Mouse (Mus musculus) CH12.LX (cell line): ENCODE measurements at regions not wholly inside any gene's neighbourhood (a gene's known extent, or its start where the extent isn't known, plus 50 kb on each side); places are given as distances from the start of the nearest gene placed in this dataset.

Source experiments
- DNase-seq: peaks from one replicate; pipeline ENCODE4 v3.0.0-alpha.2; 2013; ENCODE audit errors: extremely low read depth
- H3K27ac ChIP-seq: 2 replicates; pipeline ENCODE4 v1.5.1; 2012; ENCODE audit warnings: low read depth, mild to moderate bottlenecking, control low read depth, moderate library complexity; ENCODE audit not compliant: insufficient read depth
- H3K27me3 ChIP-seq: replicated peaks from 2 replicates; pipeline ENCODE3; 2012; ENCODE audit warnings: inconsistent platforms
- H3K36me3 ChIP-seq, 2 experiments: replicated peaks in 1 of 2; 2 replicates each; pipeline versions ENCODE3 to v1.6.1; 2012; ENCODE audit warnings: inconsistent platforms in 1 of 2, low read length in 1 of 2, mild to moderate bottlenecking in 1 of 2, mixed read lengths in 1 of 2, moderate library complexity in 1 of 2; ENCODE audit not compliant: control insufficient read depth in 1 of 2, insufficient read depth in 1 of 2
- H3K4me1 ChIP-seq, 2 experiments: 2 replicates each; pipeline ENCODE4 v1.6.1; 2012; ENCODE audit warnings: inconsistent platforms in 1 of 2, moderate library complexity in 1 of 2; ENCODE audit not compliant: insufficient read depth in 2 of 2, control insufficient read depth in 1 of 2
- H3K4me2 ChIP-seq: 2 replicates; pipeline ENCODE4 v1.6.1; 2012; ENCODE audit warnings: low read depth, mild to moderate bottlenecking, control low read depth; ENCODE audit not compliant: poor library complexity, insufficient read depth, severe bottlenecking
- H3K4me3 ChIP-seq, 3 experiments: fragments of 150-350 bp in 1 of 3; sonication (generic) in 1 of 3; replicated peaks in 1 of 3; 2 replicates each; pipeline versions ENCODE3 to v1.5.1; 2011 to 2012; ENCODE audit warnings: low read depth in 2 of 3, low read length in 2 of 3, mild to moderate bottlenecking in 2 of 3, moderate library complexity in 2 of 3, control low read depth in 1 of 3, improper control_type of control experiment in 1 of 3, inconsistent platforms in 1 of 3, mixed read lengths in 1 of 3; ENCODE audit not compliant: poor library complexity in 1 of 3
- H3K79me2 ChIP-seq: replicated peaks from 2 replicates; pipeline ENCODE4 v1.6.1; 2012; ENCODE audit warnings: mild to moderate bottlenecking, moderate library complexity; ENCODE audit not compliant: control insufficient read depth, poor library complexity, insufficient read depth, severe bottlenecking; ENCODE audit errors: extremely low read depth
- H3K9ac ChIP-seq: 2 replicates; pipeline ENCODE4 v1.6.1; 2012; ENCODE audit warnings: low read depth, mild to moderate bottlenecking, control low read depth, moderate library complexity; ENCODE audit not compliant: insufficient read depth
- H3K9me3 ChIP-seq: replicated peaks from 2 replicates; pipeline ENCODE3; 2012; ENCODE audit warnings: low read length, inconsistent platforms, mixed read lengths
- BHLHE40 ChIP-seq: IDR thresholded peaks from 2 replicates; pipeline ENCODE4 v1.6.1; 2011; ENCODE audit warnings: mild to moderate bottlenecking, low read depth, low read length, improper control_type of control experiment
- CHD1 ChIP-seq: IDR thresholded peaks from 2 replicates; pipeline ENCODE4 v1.6.1; 2012; ENCODE audit warnings: low read depth, low read length, improper control_type of control experiment, inconsistent platforms
- CHD2 ChIP-seq: IDR thresholded peaks from 2 replicates; pipeline ENCODE4 v1.6.1; 2011; ENCODE audit warnings: low read length, improper control_type of control experiment
- CTCF ChIP-seq, 2 experiments: IDR thresholded peaks in 1 of 2; conservative IDR thresholded peaks in 1 of 2; 2 replicates each; pipeline ENCODE4 v1.5.1; 2011 to 2012; ENCODE audit warnings: low read depth in 2 of 2, low read length in 2 of 2, improper control_type of control experiment in 1 of 2, inconsistent platforms in 1 of 2, mild to moderate bottlenecking in 1 of 2, moderate library complexity in 1 of 2
- E2F4 ChIP-seq: IDR thresholded peaks from 2 replicates; pipeline ENCODE4 v1.6.1; 2011; ENCODE audit warnings: low read depth, low read length, improper control_type of control experiment; ENCODE audit not compliant: insufficient replicate concordance
- EP300 ChIP-seq: IDR thresholded peaks from 2 replicates; pipeline ENCODE4 v1.6.1; 2011; ENCODE audit warnings: low read length, improper control_type of control experiment
- ETS1 ChIP-seq: conservative IDR thresholded peaks from 2 replicates; pipeline ENCODE4 v1.6.1; 2012; ENCODE audit warnings: low read depth, mild to moderate bottlenecking, inconsistent platforms, low read length, improper control_type of control experiment, moderate library complexity
- IRF4 ChIP-seq: IDR thresholded peaks from 2 replicates; pipeline ENCODE4 v1.6.1; 2014; ENCODE audit warnings: low read depth, mild to moderate bottlenecking, inconsistent platforms, low read length, improper control_type of control experiment
- JUN ChIP-seq: IDR thresholded peaks from 2 replicates; pipeline ENCODE4 v1.6.1; 2011; ENCODE audit warnings: low read depth, mild to moderate bottlenecking, low read length, improper control_type of control experiment, moderate library complexity; ENCODE audit not compliant: insufficient read depth
- JUND ChIP-seq: conservative IDR thresholded peaks from 2 replicates; pipeline ENCODE4 v1.6.1; 2011; ENCODE audit warnings: low read depth, low read length, improper control_type of control experiment
- MAFK ChIP-seq: IDR thresholded peaks from 2 replicates; pipeline ENCODE4 v1.6.1; 2011; ENCODE audit warnings: low read length, improper control_type of control experiment; ENCODE audit not compliant: insufficient replicate concordance
- MAX ChIP-seq: IDR thresholded peaks from 2 replicates; pipeline ENCODE4 v1.6.1; 2011; ENCODE audit warnings: low read length, improper control_type of control experiment
- MAZ ChIP-seq: IDR thresholded peaks from 2 replicates; pipeline ENCODE4 v1.6.1; 2012; ENCODE audit warnings: low read depth, mild to moderate bottlenecking, inconsistent platforms, low read length, improper control_type of control experiment, moderate library complexity
- MEF2A ChIP-seq: IDR thresholded peaks from 2 replicates; pipeline ENCODE4 v1.6.1; 2014; ENCODE audit warnings: low read depth, mild to moderate bottlenecking, inconsistent platforms, low read length, improper control_type of control experiment, borderline replicate concordance
- MYC ChIP-seq: IDR thresholded peaks from 2 replicates; pipeline ENCODE4 v1.6.1; 2011; ENCODE audit warnings: low read depth, mild to moderate bottlenecking, improper control_type of control experiment, low read length
- NRF1 ChIP-seq: IDR thresholded peaks from 2 replicates; pipeline ENCODE4 v1.6.1; 2014; ENCODE audit warnings: low read depth, mild to moderate bottlenecking, inconsistent platforms, low read length, improper control_type of control experiment, moderate library complexity
- POLR2A ChIP-seq: IDR thresholded peaks from 2 replicates; pipeline ENCODE4 v1.6.1; 2011; ENCODE audit warnings: low read depth, mild to moderate bottlenecking, improper control_type of control experiment, low read length
- RAD21 ChIP-seq: IDR thresholded peaks from 2 replicates; pipeline ENCODE4 v1.6.1; 2011; ENCODE audit warnings: low read depth, mild to moderate bottlenecking, low read length, improper control_type of control experiment, moderate library complexity
- RCOR1 ChIP-seq: conservative IDR thresholded peaks from 2 replicates; pipeline ENCODE4 v1.6.1; 2012; ENCODE audit warnings: low read depth, mild to moderate bottlenecking, inconsistent platforms, low read length, improper control_type of control experiment
- TBP ChIP-seq: conservative IDR thresholded peaks from 2 replicates; pipeline ENCODE4 v1.6.1; 2011; ENCODE audit warnings: low read depth, low read length, improper control_type of control experiment
- TCF12 ChIP-seq: IDR thresholded peaks from 2 replicates; pipeline ENCODE4 v1.6.1; 2014; ENCODE audit warnings: low read depth, mild to moderate bottlenecking, inconsistent platforms, low read length, improper control_type of control experiment
- USF1 ChIP-seq: IDR thresholded peaks from 2 replicates; pipeline ENCODE4 v1.6.1; 2014; ENCODE audit warnings: low read depth, mild to moderate bottlenecking, inconsistent platforms, low read length, improper control_type of control experiment
- ZC3H11A ChIP-seq: IDR thresholded peaks from 2 replicates; pipeline ENCODE4 v1.6.1; 2012; ENCODE audit warnings: low read depth, mild to moderate bottlenecking, inconsistent platforms, low read length, improper control_type of control experiment
- dilution Hi-C: fragments of 300-500 bp; cut with MboI; formaldehyde crosslinking; loops from 2 replicates; pipeline ENCODE4 v1.14.3; 2020; ENCODE audit warnings: low sequenced_read_pairs; ENCODE audit not compliant: extremely low pct_unique_long_range_greater_than_20kb, extremely low pct_ligation_motif_present
- in situ Hi-C: fragments of 300-500 bp; cut with MboI; formaldehyde crosslinking; loops from 3 replicates; pipeline ENCODE4 v1.14.3; 2019; ENCODE audit warnings: low sequenced_read_pairs, low pct_ligation_motif_present, low pct_unique_long_range_greater_than_20kb, mixed read lengths

DNA sequence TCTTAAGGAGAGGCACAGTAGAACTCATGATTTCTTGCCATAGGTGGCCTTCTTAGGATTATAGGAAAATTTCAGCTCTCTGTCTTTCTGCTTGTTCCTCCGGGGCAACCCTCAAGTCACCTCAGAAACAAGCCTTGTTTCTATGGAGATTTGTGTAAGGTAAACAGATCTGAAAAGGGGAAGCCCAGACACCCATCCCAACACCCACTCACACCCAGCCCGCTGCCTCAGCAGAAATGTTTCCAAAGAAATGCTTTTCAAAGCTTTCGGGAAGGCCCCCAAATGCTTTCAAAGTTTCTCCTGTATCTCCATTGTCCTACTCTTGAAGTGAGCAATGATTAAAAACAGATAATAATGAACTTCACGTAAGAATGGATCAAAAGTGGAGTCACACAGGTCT is 64.9 kb upstream of the Rbpj start (continued):
- peak; percentile 46; the same call in 1 of the 2 replicates for TF ChIP-seq IRF4
- peak; percentile 55; the same call in 1 of the 2 replicates for TF ChIP-seq MAZ
- no peak for TF ChIP-seq USF1
- TF ChIP-seq TBP, result no peak
- no peak for TF ChIP-seq CTCF (conservative IDR thresholded peaks at IDR 0.05 in 1 of 2, IDR thresholded peaks at IDR 0.05 in 1 of 2; ENCODE audit: low read depth in 2 of 2, low read length in 2 of 2)
- TF ChIP-seq RAD21, result no peak; the same call in 1 of the 2 replicates
- no peak for TF ChIP-seq ZC3H11A
- no peak for TF ChIP-seq E2F4
- 0 out of 2 replicates have a peak, but pooled peaks have one; percentile 14 for TF ChIP-seq MYC
- no peak; the same call in 1 of the 2 replicates for TF ChIP-seq CHD1
- TF ChIP-seq NRF1, result no peak

DNA sequence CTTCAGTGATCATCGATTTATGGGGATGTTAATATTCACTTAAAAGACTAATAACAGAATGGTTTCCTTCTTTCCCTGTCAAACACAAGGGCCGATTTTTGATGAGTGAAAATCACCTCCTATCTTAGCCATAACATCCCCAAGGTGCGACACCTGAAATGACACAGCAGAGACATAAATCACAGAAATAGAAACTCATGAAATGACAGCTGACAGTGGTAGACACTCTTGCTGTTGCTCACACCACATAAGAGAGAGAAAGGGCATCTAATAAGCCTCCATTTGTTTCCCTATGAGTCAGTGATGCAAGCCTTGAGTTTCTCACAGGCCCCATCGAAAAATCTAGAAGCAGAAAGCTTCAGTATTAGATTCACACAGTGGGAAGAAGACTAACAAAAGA is 63.9 kb upstream of the Rbpj start:
- H3K4me2 ChIP-seq, result peak overlapping the region; percentile 80
- no peaks in the 10 kb centered on the region for H3K9me3 ChIP-seq
- H3K79me2 ChIP-seq, result no peaks in the 10 kb centered on the region
- dilution Hi-C loops (no loop called here), in situ Hi-C loops (loop anchor here (10.0 kb wide), 2 partner anchors 123 to 193 kb away; no protein-coding TSS in a partner anchor)
- DNase-seq, result peak; percentile 82
- peak overlapping the region; percentile 90 for H3K27ac ChIP-seq
- no peak overlapping the region for H3K4me3 ChIP-seq
- H3K36me3 ChIP-seq, result no peaks in the 10 kb centered on the region
- peak overlapping the region; percentile 44 for H3K9ac ChIP-seq
- peaks cover 23 to 64% of the 10 kb centered on the region in 2 experiments for H3K4me1 ChIP-seq
- TF ChIP-seq ZC3H11A (no peak), MAZ (peak; percentile 10; the same call in 1 of the 2 replicates), JUND (peak; percentile 86), EP300 (peak; percentile 86), RCOR1 (peak; percentile 54; the same call in 1 of the 2 replicates), POLR2A (0 out of 2 replicates have a peak, but pooled peaks have one; percentile 13), MAFK (peak; percentile 84; the same call in 1 of the 2 replicates), USF1 (no peak), CHD2 (peak; percentile 31; the same call in 1 of the 2 replicates), ETS1 (peak; percentile 90), TCF12 (peak; percentile 67), MEF2A (peak; percentile 84), CTCF (conservative IDR thresholded peaks at IDR 0.05 in 1 of 2, IDR thresholded peaks at IDR 0.05 in 1 of 2; ENCODE audit: low read depth in 2 of 2, low read length in 2 of 2) (no peak), MAX (no peak), TBP (no peak), JUN (peak; percentile 70; the same call in 1 of the 2 replicates), BHLHE40 (peak; percentile 92), IRF4 (peak; percentile 96)
- H3K27me3 ChIP-seq, result no peaks in the 10 kb centered on the region
